Mouse (Mus musculus): ENCODE measurements around the gene Utrn.
"Not testable (repeated sequence)": the region's sequence is repeated elsewhere in the genome, so short reads cannot be mapped to it uniquely, and the experiment has no call there.

Utrn gene

GRCm38 (mm10) chr10:12694774-12695173 is 174.4 kb downstream of the Utrn start:
- no peak for DNase-seq (ENCODE audit: low spot score in 2 of 2)

GRCm38 (mm10) chr10:12690601-12691000 is 178.6 kb downstream of the Utrn start:
- peak; percentile 21 to 39 for DNase-seq (ENCODE audit: low spot score in 2 of 2)

GRCm38 (mm10) chr10:12685683-12686082 is 183.5 kb downstream of the Utrn start:
- no peak for DNase-seq (ENCODE audit: low spot score in 2 of 2)

- DNase-seq (ENCODE audit: low spot score in 2 of 2) = no peak
Measured at GRCm38 (mm10) chr10:12684018-12684417, 185.1 kb downstream of the Utrn start.

- no peak for DNase-seq (ENCODE audit: low spot score in 2 of 2)
Measured at GRCm38 (mm10) chr10:12673309-12673708, 195.9 kb downstream of the Utrn start.

- DNase-seq (ENCODE audit: low spot score in 2 of 2) = no peak
Measured at GRCm38 (mm10) chr10:12671608-12672007, 197.6 kb downstream of the Utrn start.

GRCm38 (mm10) chr10:12662035-12662434 is 207.1 kb downstream of the Utrn start:
- DNase-seq (ENCODE audit: low spot score in 2 of 2) = no peak

GRCm38 (mm10) chr10:12658023-12658744 is 211.0 kb downstream of the Utrn start:
- no peak for DNase-seq (ENCODE audit: low spot score in 2 of 2)

GRCm38 (mm10) chr10:12652988-12653387 is 216.2 kb downstream of the Utrn start:
- DNase-seq (ENCODE audit: low spot score in 2 of 2) = no peak

GRCm38 (mm10) chr10:12646119-12646518 is 223.0 kb downstream of the Utrn start:
- no peak for DNase-seq (ENCODE audit: low spot score in 2 of 2)

GRCm38 (mm10) chr10:12643336-12643735 is 225.8 kb downstream of the Utrn start:
- DNase-seq (ENCODE audit: low spot score in 2 of 2) = peak in 1 of 2 experiments; percentile 6

- no peak for DNase-seq (ENCODE audit: low spot score in 2 of 2)
Measured at GRCm38 (mm10) chr10:12639638-12640037, 229.5 kb downstream of the Utrn start.

GRCm38 (mm10) chr10:12633965-12634364 is 235.2 kb downstream of the Utrn start:
- no peak for DNase-seq (ENCODE audit: low spot score in 2 of 2)

GRCm38 (mm10) chr10:12630933-12631332 is 238.2 kb downstream of the Utrn start:
- no peak for DNase-seq (ENCODE audit: low spot score in 2 of 2)

- DNase-seq (ENCODE audit: low spot score in 2 of 2) = no peak
Measured at GRCm38 (mm10) chr10:12618397-12618796, 250.8 kb downstream of the Utrn start.

GRCm38 (mm10) chr10:12615723-12616122 is 253.4 kb downstream of the Utrn start:
- no peak for DNase-seq (ENCODE audit: low spot score in 2 of 2)

- DNase-seq (ENCODE audit: low spot score in 2 of 2) = peak; percentile 40 to 41
Measured at GRCm38 (mm10) chr10:12614465-12615199, 254.5 kb downstream of the Utrn start.

- DNase-seq (ENCODE audit: low spot score in 2 of 2) = peak in 1 of 2 experiments; percentile 20
Measured at GRCm38 (mm10) chr10:12612235-12612863, 256.8 kb downstream of the Utrn start.

- no peak for DNase-seq (ENCODE audit: low spot score in 2 of 2)
Measured at GRCm38 (mm10) chr10:12609896-12610295, 259.3 kb downstream of the Utrn start.

GRCm38 (mm10) chr10:12608634-12609033 is 260.5 kb downstream of the Utrn start:
- DNase-seq (ENCODE audit: low spot score in 2 of 2) = no peak

GRCm38 (mm10) chr10:12607180-12607579 is 262.0 kb downstream of the Utrn start:
- not testable (repeated sequence) for DNase-seq (ENCODE audit: low spot score in 2 of 2)

GRCm38 (mm10) chr10:12595379-12595778 is 273.8 kb downstream of the Utrn start:
- DNase-seq (ENCODE audit: low spot score in 2 of 2) = no peak

- DNase-seq (ENCODE audit: low spot score in 2 of 2) = no peak
Measured at GRCm38 (mm10) chr10:12594958-12595357, 274.2 kb downstream of the Utrn start.

Data from frontal cortex, postnatal 25 days (tissue).